In genomic region chr2:4512607-4513006, GRCm38 (mm10) we compare ENCODE assay signal across 18 mouse cellular contexts.
A peak's percentile ranks its signal among the peaks of the same experiment; 100 is the strongest.
DNase-seq lines count a peak whose midpoint lies in the region; ATAC-seq and TF ChIP-seq lines count a peak whose summit lies in the region.
"Had no signal": no experiment of that assay in that cellular context is flagged by ENCODE, and none has a peak within 500 bp of the region (broad histone marks: within the 10 kb centered on the region; RNA-seq: fewer than 3 reads in every experiment).

No protein-coding gene starts in this region.

- peak overlapping the region; percentile 25 for H3K4me2 ChIP-seq in forebrain, embryonic 13.5 days
- no peak overlapping the region for H3K4me2 ChIP-seq in forebrain, embryonic 11.5 days (ENCODE audit: low read depth, low read length, severe bottlenecking)
- 0 out of 2 replicates have a peak overlapping the region, but pooled peaks have one; percentile 19 for H3K4me2 ChIP-seq in intestine, embryonic 15.5 days (replicated peaks)
- no peak overlapping the region for H3K4me2 ChIP-seq in intestine, embryonic 16.5 days (ENCODE audit: low read depth, low read length)
- H3K4me2 ChIP-seq in lung, embryonic 16.5 days (ENCODE audit: low read depth, low read length): peak overlapping the region; percentile 8; the same call in 1 of the 2 replicates
- no peak overlapping the region for H3K4me2 ChIP-seq in lung, postnatal 0 days (replicated peaks; ENCODE audit: low read depth, low read length)
- peak overlapping the region; percentile 11; the same call in 1 of the 2 replicates for H3K4me2 ChIP-seq in stomach, embryonic 15.5 days
- H3K4me2 ChIP-seq: heart, embryonic 11.5 days; limb, embryonic 12.5 days; liver, embryonic 13.5 days had no signal

- no peak overlapping the region for H3K4me3 ChIP-seq in forebrain, embryonic 13.5 days
- no peak overlapping the region for H3K4me3 ChIP-seq in forebrain, embryonic 11.5 days (ENCODE audit: low read depth, low read length)
- H3K4me3 ChIP-seq in intestine, embryonic 15.5 days (replicated peaks): no peak overlapping the region
- no peak overlapping the region for H3K4me3 ChIP-seq in intestine, embryonic 16.5 days (ENCODE audit: low read length)
- H3K4me3 ChIP-seq in lung, embryonic 16.5 days (ENCODE audit: low read length): no peak overlapping the region
- no peak overlapping the region for H3K4me3 ChIP-seq in lung, postnatal 0 days (ENCODE audit: low read depth, low read length)
- no peak overlapping the region for H3K4me3 ChIP-seq in stomach, embryonic 15.5 days (replicated peaks)
- H3K4me3 ChIP-seq: left cerebral cortex, adult 2 months; limb, embryonic 12.5 days; liver, embryonic 13.5 days had no signal

- no peak for ATAC-seq in forebrain, embryonic 13.5 days
- no peak for ATAC-seq in forebrain, embryonic 11.5 days (replicated peaks; ENCODE audit: low FRiP score)
- ATAC-seq in intestine, embryonic 15.5 days: no peak
- ATAC-seq in intestine, embryonic 16.5 days: no peak
- no peak for ATAC-seq in lung, embryonic 16.5 days (ENCODE audit: low read depth)
- ATAC-seq in lung, postnatal 0 days: no peak
- no peak for ATAC-seq in stomach, embryonic 15.5 days (ENCODE audit: insufficient read depth, low FRiP score, low read depth)
- ATAC-seq in megakaryocyte progenitor cell, adult 5-6 weeks (replicated peaks; ENCODE audit: poor library complexity): no peak
- ATAC-seq: hindbrain, embryonic 16.5 days had no signal

- no peak overlapping the region for H3K27ac ChIP-seq in forebrain, embryonic 13.5 days
- no peak overlapping the region for H3K27ac ChIP-seq in forebrain, embryonic 11.5 days (ENCODE audit: low read depth, low read length)
- H3K27ac ChIP-seq in intestine, embryonic 15.5 days: no peak overlapping the region
- no peak overlapping the region for H3K27ac ChIP-seq in intestine, embryonic 16.5 days (ENCODE audit: low read length)
- H3K27ac ChIP-seq in lung, embryonic 16.5 days (ENCODE audit: low read length): no peak overlapping the region
- no peak overlapping the region for H3K27ac ChIP-seq in lung, postnatal 0 days (ENCODE audit: low read length)
- H3K27ac ChIP-seq in stomach, embryonic 15.5 days: no peak overlapping the region
- H3K27ac ChIP-seq: left cerebral cortex, adult 2 months; limb, embryonic 12.5 days; liver, embryonic 13.5 days had no signal

- 35% methylated on average over 14 of the region's 14 CpGs for WGBS in forebrain, embryonic 13.5 days
- WGBS in forebrain, embryonic 11.5 days: 46% methylated on average over 14 of the region's 14 CpGs
- 37% methylated on average over 14 of the region's 14 CpGs for WGBS in intestine, embryonic 15.5 days
- WGBS in intestine, embryonic 16.5 days: 45% methylated on average over 14 of the region's 14 CpGs
- WGBS in lung, embryonic 16.5 days: 46% methylated on average over 14 of the region's 14 CpGs
- 45% methylated on average over 14 of the region's 14 CpGs for WGBS in lung, postnatal 0 days
- WGBS in stomach, embryonic 15.5 days: 50% methylated on average over 14 of the region's 14 CpGs

- H3K9me3 ChIP-seq in forebrain, embryonic 13.5 days (replicated peaks): no peaks in the 10 kb centered on the region
- H3K9me3 ChIP-seq in forebrain, embryonic 11.5 days (ENCODE audit: control insufficient read depth, low read length): no peaks in the 10 kb centered on the region
- H3K9me3 ChIP-seq in intestine, embryonic 15.5 days: no peaks in the 10 kb centered on the region
- H3K9me3 ChIP-seq in intestine, embryonic 16.5 days (ENCODE audit: control insufficient read depth, low read length): no peaks in the 10 kb centered on the region
- no peaks in the 10 kb centered on the region for H3K9me3 ChIP-seq in lung, embryonic 16.5 days (ENCODE audit: control insufficient read depth, low read length)
- no peaks in the 10 kb centered on the region for H3K9me3 ChIP-seq in lung, postnatal 0 days (ENCODE audit: low read length)
- no peaks in the 10 kb centered on the region for H3K9me3 ChIP-seq in stomach, embryonic 15.5 days
- H3K9me3 ChIP-seq: limb, embryonic 12.5 days; liver, embryonic 13.5 days had no signal

- peaks cover 8% of the 10 kb centered on the region; the same call in 1 of the 2 replicates for H3K36me3 ChIP-seq in forebrain, embryonic 13.5 days (ENCODE audit: poor library complexity, severe bottlenecking)
- no peaks in the 10 kb centered on the region; the same call in 1 of the 2 replicates for H3K36me3 ChIP-seq in forebrain, embryonic 11.5 days (ENCODE audit: control insufficient read depth, insufficient read depth, low read length)
- no peaks in the 10 kb centered on the region for H3K36me3 ChIP-seq in intestine, embryonic 15.5 days
- no peaks in the 10 kb centered on the region for H3K36me3 ChIP-seq in intestine, embryonic 16.5 days (ENCODE audit: control insufficient read depth, insufficient read depth, low read length)
- H3K36me3 ChIP-seq in lung, embryonic 16.5 days (ENCODE audit: control insufficient read depth, insufficient read depth, low read length): no peaks in the 10 kb centered on the region
- H3K36me3 ChIP-seq in lung, postnatal 0 days (ENCODE audit: insufficient read depth, low read length): no peaks in the 10 kb centered on the region
- H3K36me3 ChIP-seq in stomach, embryonic 15.5 days: no peaks in the 10 kb centered on the region
- H3K36me3 ChIP-seq: liver, embryonic 13.5 days had no signal

- H3K27me3 ChIP-seq in forebrain, embryonic 13.5 days: no peaks in the 10 kb centered on the region
- no peaks in the 10 kb centered on the region for H3K27me3 ChIP-seq in forebrain, embryonic 11.5 days (ENCODE audit: control insufficient read depth, insufficient read depth, low read length)
- no peaks in the 10 kb centered on the region for H3K27me3 ChIP-seq in intestine, embryonic 15.5 days (replicated peaks)
- H3K27me3 ChIP-seq in intestine, embryonic 16.5 days (replicated peaks; ENCODE audit: control insufficient read depth, insufficient read depth, low read length): no peaks in the 10 kb centered on the region
- no peaks in the 10 kb centered on the region for H3K27me3 ChIP-seq in lung, embryonic 16.5 days (ENCODE audit: control insufficient read depth, insufficient read depth, low read depth, low read length)
- no peaks in the 10 kb centered on the region for H3K27me3 ChIP-seq in lung, postnatal 0 days (replicated peaks; ENCODE audit: insufficient read depth, low read length)
- H3K27me3 ChIP-seq in stomach, embryonic 15.5 days (replicated peaks): no peaks in the 10 kb centered on the region
- H3K27me3 ChIP-seq: limb, embryonic 12.5 days; liver, embryonic 13.5 days had no signal

- no peak for TF ChIP-seq CTCF in lung, postnatal 0 days (IDR thresholded peaks at IDR 0.05)

- H3K9ac ChIP-seq in forebrain, embryonic 13.5 days: no peak overlapping the region
- H3K9ac ChIP-seq in forebrain, embryonic 11.5 days (ENCODE audit: low read length): no peak overlapping the region
- H3K9ac ChIP-seq in intestine, embryonic 15.5 days: no peak overlapping the region
- no peak overlapping the region for H3K9ac ChIP-seq in intestine, embryonic 16.5 days (ENCODE audit: low read depth, low read length)
- no peak overlapping the region for H3K9ac ChIP-seq in lung, embryonic 16.5 days (ENCODE audit: low read length)
- H3K9ac ChIP-seq in lung, postnatal 0 days (replicated peaks; ENCODE audit: low read depth): no peak overlapping the region
- H3K9ac ChIP-seq in stomach, embryonic 15.5 days: no peak overlapping the region
- H3K9ac ChIP-seq: limb, embryonic 12.5 days; liver, embryonic 13.5 days had no signal

- no peak for TF ChIP-seq EP300 in lung, postnatal 0 days (IDR thresholded peaks at IDR 0.05)

- DNase-seq in forebrain, embryonic 11.5 days (ENCODE audit: low spot score): no peak
- no peak for DNase-seq in lung, postnatal 0 days (ENCODE audit: low spot score)
- DNase-seq: adrenal gland, postnatal 10 days; cerebellum, adult 8-10 months; gastrocnemius, postnatal 36 days; liver, embryonic 13.5 days; lung, postnatal 10 days; spleen, adult 18-20 months had no signal

- H3K4me1 ChIP-seq in forebrain, embryonic 13.5 days: peaks cover 67% of the 10 kb centered on the region
- peaks cover under 1% of the 10 kb centered on the region; the same call in 1 of the 2 replicates for H3K4me1 ChIP-seq in forebrain, embryonic 11.5 days (replicated peaks; ENCODE audit: control insufficient read depth, insufficient read depth, low read length)
- H3K4me1 ChIP-seq in intestine, embryonic 15.5 days (replicated peaks): peaks cover 25% of the 10 kb centered on the region
- H3K4me1 ChIP-seq in intestine, embryonic 16.5 days (ENCODE audit: control insufficient read depth, insufficient read depth, low read length): peaks cover 42% of the 10 kb centered on the region
- H3K4me1 ChIP-seq in lung, embryonic 16.5 days (replicated peaks; ENCODE audit: control insufficient read depth, insufficient read depth, low read length): peaks cover 37% of the 10 kb centered on the region
- no peaks in the 10 kb centered on the region for H3K4me1 ChIP-seq in lung, postnatal 0 days (ENCODE audit: insufficient read depth, low read depth, low read length)
- peaks cover 31% of the 10 kb centered on the region for H3K4me1 ChIP-seq in stomach, embryonic 15.5 days

Comparison
In these comparisons a context has a peak if more than half of its experiments do, and no peak if none do; other contexts are left out.
1. H3K4me2 ChIP-seq: peak in forebrain, embryonic 13.5 days (single experiment), intestine, embryonic 15.5 days (single experiment), lung, embryonic 16.5 days (single experiment) and stomach, embryonic 15.5 days (single experiment); none in forebrain, embryonic 11.5 days (single experiment), intestine, embryonic 16.5 days (single experiment) and lung, postnatal 0 days (single experiment).